Mouse (Mus musculus) lung, embryonic 14.5 days (tissue): ENCODE data around the gene Ralgapa1. TPM values are rescaled to one million over a fixed set of nuclear protein-coding genes. Genes with fewer than 3 reads are reported as not detected.

Experiments
- ATAC-seq: fragments of 200-750 bp; cut with Nextera tagmentation; 2 replicates; pipeline ENCODE4 v1.8.0; 2017; ENCODE audit warnings: mild to moderate bottlenecking, moderate TSS enrichment, moderate library complexity; ENCODE audit not compliant: insufficient read depth
- DNase-seq: peaks from one replicate; pipeline ENCODE4 v3.0.0-alpha.2; 2015
- H3K27ac ChIP-seq: fragments of 300-500 bp; sonication (generic); 2 replicates; pipeline ENCODE4 v1.5.1; 2014; ENCODE audit warnings: low read depth, mild to moderate bottlenecking, moderate library complexity
- H3K27me3 ChIP-seq: fragments of 300-500 bp; sonication (generic); 2 replicates; pipeline ENCODE4 v1.6.1; 2014; ENCODE audit warnings: low read length, control low read depth; ENCODE audit not compliant: insufficient read depth
- H3K36me3 ChIP-seq: fragments of 300-500 bp; sonication (generic); 2 replicates; pipeline ENCODE4 v1.6.1; 2014; ENCODE audit warnings: control low read depth; ENCODE audit not compliant: insufficient read depth
- H3K4me1 ChIP-seq: fragments of 300-500 bp; sonication (generic); 2 replicates; pipeline ENCODE4 v1.6.1; 2014; ENCODE audit warnings: antibody characterized with exemption, control low read depth; ENCODE audit not compliant: insufficient read depth
- H3K4me2 ChIP-seq: fragments of 300-500 bp; sonication (generic); 2 replicates; pipeline ENCODE4 v1.6.1; 2014; ENCODE audit warnings: mild to moderate bottlenecking
- H3K4me3 ChIP-seq: fragments of 300-500 bp; sonication (generic); 2 replicates; pipeline ENCODE4 v1.5.1; 2014; ENCODE audit warnings: low read depth, low read length
- H3K9ac ChIP-seq: fragments of 300-500 bp; sonication (generic); 2 replicates; pipeline ENCODE4 v1.6.1; 2014
- H3K9me3 ChIP-seq: fragments of 300-500 bp; sonication (generic); 2 replicates; pipeline ENCODE4 v1.6.1; 2016; ENCODE audit warnings: low read depth, low read length, control low read depth
- CTCF ChIP-seq: IDR thresholded peaks from 2 replicates; pipeline ENCODE4 v1.5.1; 2016; ENCODE audit warnings: antibody characterized with exemption, low read depth
- WGBS: fragments of 180-500 bp; shearing (Covaris S2); extraction: QIAGEN DNeasy Blood & Tissue Kit; methylation state at CpG from one replicate; pipeline ENCODE4 v1.1.7; 2014; 5-methylcytosine and 5-hydroxymethylcytosine counted together
- polyA plus RNA-seq: library from polyadenylated mRNA; unstranded; fragments of >200 nt; fragmentation: Nextera tagmentation; extraction: Ambion mirVana; gene quantifications from 2 replicates; pipeline ENCODE4 v1.2.1, GENCODE M21; 2014

The Ralgapa1 gene
- polyA plus RNA-seq, 1 experiment from 2014 or later, result 20.4 TPM

- no peak overlapping the region for H3K4me2 ChIP-seq
- H3K9me3 ChIP-seq, result no peaks in the 10 kb centered on the region
- no peak overlapping the region for H3K4me3 ChIP-seq
- DNase-seq (no peak), ATAC-seq (no peak)
- no peak overlapping the region for H3K27ac ChIP-seq
- WGBS, result 83% methylated on average over 11 of the region's 11 CpGs
- H3K27me3 ChIP-seq, result no peaks in the 10 kb centered on the region
- H3K9ac ChIP-seq, result no peak overlapping the region
- TF ChIP-seq CTCF, result no peak
- no peaks in the 10 kb centered on the region for H3K36me3 ChIP-seq
- H3K4me1 ChIP-seq, result no peaks in the 10 kb centered on the region
Measured at GRCm38 (mm10) chr12:55571181-55571580, 249.8 kb downstream of the Ralgapa1 start.

GRCm38 (mm10) chr12:55570646-55571045 is 250.3 kb downstream of the Ralgapa1 start:
- TF ChIP-seq CTCF, result no peak
- Histone ChIP-seq H3K27me3 (no peaks in the 10 kb centered on the region), H3K4me1 (no peaks in the 10 kb centered on the region), H3K4me3 (no peak overlapping the region), H3K27ac (no peak overlapping the region), H3K9me3 (no peaks in the 10 kb centered on the region), H3K36me3 (no peaks in the 10 kb centered on the region), H3K4me2 (no peak overlapping the region), H3K9ac (no peak overlapping the region)
- 87% methylated on average over 9 of the region's 9 CpGs for WGBS
- DNase-seq (no peak), ATAC-seq (no peak)

GRCm38 (mm10) chr12:55569676-55570075 is 251.3 kb downstream of the Ralgapa1 start:
- ATAC-seq, result no peak
- Histone ChIP-seq H3K27ac (no peak overlapping the region), H3K27me3 (no peaks in the 10 kb centered on the region), H3K9ac (no peak overlapping the region), H3K4me2 (no peak overlapping the region), H3K4me3 (no peak overlapping the region), H3K4me1 (no peaks in the 10 kb centered on the region), H3K36me3 (no peaks in the 10 kb centered on the region), H3K9me3 (no peaks in the 10 kb centered on the region)
- DNase-seq, result peak; percentile 62
- 19% methylated on average over 6 of the region's 6 CpGs for WGBS
- no peak for TF ChIP-seq CTCF

- Histone ChIP-seq H3K36me3 (no peaks in the 10 kb centered on the region), H3K4me2 (no peak overlapping the region), H3K4me1 (no peaks in the 10 kb centered on the region), H3K4me3 (no peak overlapping the region), H3K27me3 (no peaks in the 10 kb centered on the region), H3K9me3 (no peaks in the 10 kb centered on the region), H3K9ac (no peak overlapping the region), H3K27ac (no peak overlapping the region)
- WGBS, result 83% methylated on average over 3 of the region's 3 CpGs
- no peak for TF ChIP-seq CTCF
- DNase-seq (no peak), ATAC-seq (no peak)
Measured at GRCm38 (mm10) chr12:55568466-55568865, 252.5 kb downstream of the Ralgapa1 start.

GRCm38 (mm10) chr12:55566837-55567236 is 254.1 kb downstream of the Ralgapa1 start:
- no peak overlapping the region for H3K4me3 ChIP-seq
- no peak for ATAC-seq
- 66% methylated on average over 5 of the region's 5 CpGs for WGBS

GRCm38 (mm10) chr12:55565867-55566266 is 255.1 kb downstream of the Ralgapa1 start:
- Histone ChIP-seq H3K4me2 (no peak overlapping the region), H3K4me3 (no peak overlapping the region), H3K4me1 (no peaks in the 10 kb centered on the region), H3K9me3 (no peaks in the 10 kb centered on the region), H3K9ac (no peak overlapping the region), H3K27ac (no peak overlapping the region), H3K27me3 (no peaks in the 10 kb centered on the region), H3K36me3 (no peaks in the 10 kb centered on the region)
- WGBS, result 68% methylated on average over 9 of the region's 9 CpGs
- TF ChIP-seq CTCF, result 0 out of 2 replicates have a peak, but pooled peaks have one; percentile 5
- DNase-seq, result no peak
- ATAC-seq, result no peak

More at GRCm38 (mm10) chr12:55566837-55567236, 254.1 kb downstream of the Ralgapa1 start:
- no peak for TF ChIP-seq CTCF
- DNase-seq, result no peak
- Histone ChIP-seq H3K36me3 (no peaks in the 10 kb centered on the region), H3K4me1 (no peaks in the 10 kb centered on the region), H3K9me3 (no peaks in the 10 kb centered on the region), H3K9ac (no peak overlapping the region), H3K27ac (no peak overlapping the region), H3K27me3 (no peaks in the 10 kb centered on the region), H3K4me2 (no peak overlapping the region)

GRCm38 (mm10) chr12:55565206-55565605 is 255.8 kb downstream of the Ralgapa1 start, which contains the start of gene Aldoart2:
Aldoart2 (plus strand) TSS chr12:55565239.
- no peak for DNase-seq
- 95% methylated on average over 19 of the region's 19 CpGs for WGBS
- Histone ChIP-seq H3K4me2 (no peak within 1 kb of the TSS), H3K4me1 (no peaks in the 10 kb centered on the region), H3K27ac (no peak within 1 kb of the TSS), H3K9ac (no peak within 1 kb of the TSS), H3K27me3 (no peaks in the 10 kb centered on the region), H3K4me3 (no peak within 1 kb of the TSS), H3K9me3 (no peaks in the 10 kb centered on the region), H3K36me3 (no peaks in the 10 kb centered on the region)
- ATAC-seq, result no peak
- no peak for TF ChIP-seq CTCF
